Mouse (Mus musculus): ENCODE data around the gene Nav2. TPM values are rescaled to one million over a fixed set of nuclear protein-coding genes. Genes with fewer than 3 reads are reported as not detected.

Nav2 gene
- total and polyA plus RNA-seq, 3 experiments = 20.4 to 49.9 (median 34.4) TPM

GRCm38 (mm10) chr7:49291208-49291892, 382.8 kb downstream of the Nav2 start:
- no peaks in the 10 kb centered on the region for H3K36me3 ChIP-seq (ENCODE audit: control insufficient read depth, insufficient read depth, low read length)
- peaks cover 2% of the 10 kb centered on the region for H3K4me1 ChIP-seq (ENCODE audit: control insufficient read depth, insufficient read depth, low read length)
- H3K9ac ChIP-seq (ENCODE audit: low read depth, low read length) = no peak overlapping the region
- no peaks in the 10 kb centered on the region for H3K27me3 ChIP-seq (ENCODE audit: control insufficient read depth, insufficient read depth, low read length)
- no peak overlapping the region for H3K27ac ChIP-seq
- 87% methylated on average over 8 of the region's 8 CpGs for WGBS
- DNase-seq = no peak
- TF ChIP-seq CTCF (IDR thresholded peaks at IDR 0.05) = no peak
- TF ChIP-seq POLR2A (IDR thresholded peaks at IDR 0.05; ENCODE audit: insufficient read depth, low read depth, low read length) = no peak
- intact Hi-C loops (cut with DNase I) = no loop called here
- no peak overlapping the region for H3K4me3 ChIP-seq
- H3K79me2 ChIP-seq (replicated peaks; ENCODE audit: control insufficient read depth, insufficient read depth, low read length) = peaks cover 1% of the 10 kb centered on the region; the same call in 1 of the 2 replicates

- Histone ChIP-seq H3K9ac (ENCODE audit: low read depth, low read length) (no peak overlapping the region), H3K27ac (no peak overlapping the region), H3K36me3 (ENCODE audit: control insufficient read depth, insufficient read depth, low read length) (no peaks in the 10 kb centered on the region), H3K4me3 (no peak overlapping the region), H3K79me2 (replicated peaks; ENCODE audit: control insufficient read depth, insufficient read depth, low read length) (no peaks in the 10 kb centered on the region), H3K27me3 (ENCODE audit: control insufficient read depth, insufficient read depth, low read length) (no peaks in the 10 kb centered on the region), H3K4me1 (ENCODE audit: control insufficient read depth, insufficient read depth, low read length) (peaks cover 7% of the 10 kb centered on the region; the same call in 1 of the 2 replicates)
- intact Hi-C loops (cut with DNase I) = loop anchor here (5.0 kb wide), 1 partner anchor 65 kb away; no protein-coding TSS in a partner anchor
- TF ChIP-seq EP300 (IDR thresholded peaks at IDR 0.05; ENCODE audit: insufficient read depth, low read depth, low read length) (no peak), POLR2A (IDR thresholded peaks at IDR 0.05; ENCODE audit: insufficient read depth, low read depth, low read length) (no peak), CTCF (IDR thresholded peaks at IDR 0.05) (no peak)
- 72% methylated on average over 3 of the region's 3 CpGs for WGBS
- no peak for DNase-seq
Measured at GRCm38 (mm10) chr7:49297148-49297547, 388.6 kb downstream of the Nav2 start.

- no peak for TF ChIP-seq EP300 (IDR thresholded peaks at IDR 0.05; ENCODE audit: insufficient read depth, low read depth, low read length)
- no peak for TF ChIP-seq CTCF (IDR thresholded peaks at IDR 0.05)
- TF ChIP-seq POLR2A (IDR thresholded peaks at IDR 0.05; ENCODE audit: insufficient read depth, low read depth, low read length) = no peak
- H3K27ac ChIP-seq = no peak overlapping the region
- intact Hi-C loops (cut with DNase I) = loop anchor here (5.0 kb wide), 1 partner anchor 64 kb away; no protein-coding TSS in a partner anchor
- peaks cover 7% of the 10 kb centered on the region; the same call in 1 of the 2 replicates for H3K4me1 ChIP-seq (ENCODE audit: control insufficient read depth, insufficient read depth, low read length)
- H3K79me2 ChIP-seq (replicated peaks; ENCODE audit: control insufficient read depth, insufficient read depth, low read length) = no peaks in the 10 kb centered on the region
- H3K4me3 ChIP-seq = no peak overlapping the region
- DNase-seq = no peak
- no peak overlapping the region for H3K9ac ChIP-seq (ENCODE audit: low read depth, low read length)
- H3K36me3 ChIP-seq (ENCODE audit: control insufficient read depth, insufficient read depth, low read length) = no peaks in the 10 kb centered on the region
- 50% methylated on average over 4 of the region's 4 CpGs for WGBS
- no peaks in the 10 kb centered on the region for H3K27me3 ChIP-seq (ENCODE audit: control insufficient read depth, insufficient read depth, low read length)
Measured at GRCm38 (mm10) chr7:49298431-49298839, 389.9 kb downstream of the Nav2 start.

- WGBS = 69% methylated on average over 6 of the region's 6 CpGs
- TF ChIP-seq CTCF (IDR thresholded peaks at IDR 0.05) (no peak), POLR2A (IDR thresholded peaks at IDR 0.05; ENCODE audit: insufficient read depth, low read depth, low read length) (no peak), EP300 (IDR thresholded peaks at IDR 0.05; ENCODE audit: insufficient read depth, low read depth, low read length) (no peak)
- intact Hi-C loops (cut with DNase I) = loop anchor here (5.0 kb wide), 1 partner anchor 41 kb away; no protein-coding TSS in a partner anchor
- H3K27me3 ChIP-seq (ENCODE audit: control insufficient read depth, insufficient read depth, low read length) = no peaks in the 10 kb centered on the region
- peaks cover 7% of the 10 kb centered on the region; the same call in 1 of the 2 replicates for H3K4me1 ChIP-seq (ENCODE audit: control insufficient read depth, insufficient read depth, low read length)
- no peaks in the 10 kb centered on the region for H3K79me2 ChIP-seq (replicated peaks; ENCODE audit: control insufficient read depth, insufficient read depth, low read length)
- H3K27ac ChIP-seq = no peak overlapping the region
- no peak for DNase-seq
- no peaks in the 10 kb centered on the region for H3K36me3 ChIP-seq (ENCODE audit: control insufficient read depth, insufficient read depth, low read length)
- H3K4me3 ChIP-seq = no peak overlapping the region
- H3K9ac ChIP-seq (ENCODE audit: low read depth, low read length) = no peak overlapping the region
Measured at GRCm38 (mm10) chr7:49301487-49301886, 393.0 kb downstream of the Nav2 start.

GRCm38 (mm10) chr7:49303600-49304411, 395.3 kb downstream of the Nav2 start:
- WGBS = 24% methylated on average over 31 of the region's 31 CpGs
- Histone ChIP-seq H3K4me1 (ENCODE audit: control insufficient read depth, insufficient read depth, low read length) (peaks cover 3% of the 10 kb centered on the region; the same call in 1 of the 2 replicates), H3K36me3 (ENCODE audit: control insufficient read depth, insufficient read depth, low read length) (no peaks in the 10 kb centered on the region), H3K4me3 (no peak overlapping the region), H3K79me2 (replicated peaks; ENCODE audit: control insufficient read depth, insufficient read depth, low read length) (no peaks in the 10 kb centered on the region), H3K9ac (ENCODE audit: low read depth, low read length) (no peak overlapping the region), H3K27me3 (ENCODE audit: control insufficient read depth, insufficient read depth, low read length) (no peaks in the 10 kb centered on the region), H3K27ac (no peak overlapping the region)
- TF ChIP-seq EP300 (IDR thresholded peaks at IDR 0.05; ENCODE audit: insufficient read depth, low read depth, low read length) (no peak), CTCF (IDR thresholded peaks at IDR 0.05) (no peak), POLR2A (IDR thresholded peaks at IDR 0.05; ENCODE audit: insufficient read depth, low read depth, low read length) (no peak)
- DNase-seq = no peak
- intact Hi-C loops (cut with DNase I) = loop anchor here (5.0 kb wide), 1 partner anchor 38 kb away; no protein-coding TSS in a partner anchor

All from heart, adult 2 months (tissue).